Mouse (Mus musculus) myocyte (in vitro differentiated cells): ENCODE measurements around the gene Mob3c. TPM values are rescaled to one million over a fixed set of nuclear protein-coding genes. Genes with fewer than 3 reads are reported as not detected.
A peak's percentile ranks its signal among the peaks of the same experiment; 100 is the strongest.

Experiments used
- H3K27me3 ChIP-seq: one replicate; pipeline ENCODE4 v1.6.1; 2011; ENCODE audit not compliant: control insufficient read depth, insufficient read depth, insufficient read length
- H3K36me3 ChIP-seq: one replicate; pipeline ENCODE4 v1.6.1; 2011; ENCODE audit not compliant: control insufficient read depth, insufficient read depth
- H3K4me2 ChIP-seq: one replicate; pipeline ENCODE4 v1.6.1; 2011; ENCODE audit warnings: low read depth, control low read depth
- H3K4me3 ChIP-seq: one replicate; pipeline ENCODE4 v1.5.1; 2011; ENCODE audit warnings: mild to moderate bottlenecking, control low read depth, moderate library complexity
- H3K79me2 ChIP-seq: one replicate; pipeline ENCODE4 v1.6.1; 2011; ENCODE audit not compliant: control insufficient read depth, insufficient read depth
- H3ac ChIP-seq: one replicate; pipeline ENCODE4 v1.6.1; 2011; ENCODE audit not compliant: control insufficient read depth, insufficient read length
- CEBPB ChIP-seq: IDR thresholded peaks from 2 replicates; pipeline ENCODE4 v1.6.1; 2011; ENCODE audit warnings: mild to moderate bottlenecking, moderate library complexity; ENCODE audit not compliant: poor library complexity, insufficient read depth, severe bottlenecking
- E2F4 ChIP-seq: IDR thresholded peaks from one replicate; pipeline ENCODE4 v1.6.1; 2011; ENCODE audit warnings: mild to moderate bottlenecking, control low read depth, moderate library complexity; ENCODE audit not compliant: insufficient read depth
- MAX ChIP-seq: IDR thresholded peaks from one replicate; pipeline ENCODE4 v1.6.1; 2011; ENCODE audit warnings: low read depth, mild to moderate bottlenecking, control low read depth
- MYOD1 ChIP-seq, 3 experiments: IDR thresholded peaks; one replicate each; pipeline ENCODE4 v1.6.1; 2011; ENCODE audit warnings: control low read depth in 2 of 3, low read depth in 2 of 3, mild to moderate bottlenecking in 2 of 3, moderate library complexity in 1 of 3; ENCODE audit not compliant: insufficient read length in 2 of 3, control insufficient read depth in 1 of 3
- MYOG ChIP-seq, 3 experiments: IDR thresholded peaks; one replicate each; pipeline ENCODE4 v1.6.1; 2011; ENCODE audit warnings: control low read depth in 2 of 3, low read depth in 2 of 3, mild to moderate bottlenecking in 2 of 3; ENCODE audit not compliant: insufficient read length in 2 of 3, control insufficient read depth in 1 of 3, insufficient read depth in 1 of 3
- POLR2A ChIP-seq: IDR thresholded peaks from one replicate; pipeline ENCODE4 v1.6.1; 2011; ENCODE audit warnings: low read depth, mild to moderate bottlenecking, control low read depth, moderate library complexity; ENCODE audit not compliant: insufficient read length
- POLR2AphosphoS2 ChIP-seq: IDR thresholded peaks from one replicate; pipeline ENCODE4 v1.6.1; 2011; ENCODE audit warnings: low read depth, control low read depth; ENCODE audit not compliant: insufficient read length
- REST ChIP-seq: IDR thresholded peaks from one replicate; pipeline ENCODE4 v1.6.1; 2011; ENCODE audit warnings: mild to moderate bottlenecking, control low read depth, moderate library complexity; ENCODE audit not compliant: insufficient read depth, insufficient read length
- SRF ChIP-seq: IDR thresholded peaks from one replicate; pipeline ENCODE4 v1.6.1; 2011; ENCODE audit warnings: low read depth; ENCODE audit not compliant: control insufficient read depth, insufficient read length
- TCF12 ChIP-seq: IDR thresholded peaks from one replicate; pipeline ENCODE4 v1.6.1; 2011; ENCODE audit warnings: mild to moderate bottlenecking, control low read depth; ENCODE audit not compliant: poor library complexity, insufficient read depth, severe bottlenecking
- TCF3 ChIP-seq: IDR thresholded peaks from one replicate; pipeline ENCODE4 v1.6.1; 2011; ENCODE audit warnings: low read depth, control low read depth; ENCODE audit not compliant: insufficient read length
- USF1 ChIP-seq: IDR thresholded peaks from one replicate; pipeline ENCODE4 v1.6.1; 2011; ENCODE audit warnings: low read depth, mild to moderate bottlenecking, control low read depth, moderate library complexity
- polyA plus RNA-seq: library from polyadenylated mRNA; unstranded; fragments of >200 nt; fragmentation: generic; extraction: Trizol; gene quantifications from one replicate; pipeline ENCODE4 v1.2.1, GENCODE M21; 2012; ENCODE audit warnings: missing spikeins

Gene Mob3c
- polyA plus RNA-seq, 1 experiment = 4.9 TPM

DNA sequence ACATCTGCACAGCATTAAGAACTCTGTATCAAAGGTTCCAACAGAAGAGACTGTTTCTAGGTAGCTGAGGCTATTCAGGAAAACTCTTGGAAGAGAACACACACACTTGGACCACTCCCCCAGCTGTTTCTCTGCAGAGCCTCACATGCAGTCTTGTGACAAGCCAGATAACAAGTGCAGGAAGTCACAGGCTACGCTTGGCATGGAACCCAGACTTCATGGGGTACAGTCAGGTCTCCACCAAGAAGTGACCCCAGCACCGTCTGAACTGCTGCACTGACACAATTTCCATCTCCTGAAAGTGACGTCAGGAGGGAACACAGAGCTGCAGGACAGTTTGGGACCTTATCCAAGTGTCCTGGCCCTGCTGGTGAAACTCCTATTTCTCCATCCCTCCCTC lies 6.0 kb upstream of the Mob3c start:
- H3K4me3 ChIP-seq = no peak overlapping the region
- no peak overlapping the region for H3ac ChIP-seq
- no peaks in the 10 kb centered on the region for H3K36me3 ChIP-seq
- H3K27me3 ChIP-seq = no peaks in the 10 kb centered on the region
- TF ChIP-seq TCF12 (no peak), TCF3 (no peak), POLR2AphosphoS2 (no peak), REST (no peak), CEBPB (no peak), SRF (no peak), MYOG (IDR thresholded peaks at IDR 0.05; ENCODE audit: control insufficient read depth in 1 of 3, insufficient read depth in 1 of 3, insufficient read length in 2 of 3, low read depth in 2 of 3) (no peak), E2F4 (no peak), MYOD1 (IDR thresholded peaks at IDR 0.05; ENCODE audit: control insufficient read depth in 1 of 3, insufficient read length in 2 of 3, low read depth in 2 of 3) (no peak), POLR2A (no peak), USF1 (no peak), MAX (no peak)
- H3K4me2 ChIP-seq = no peak overlapping the region
- no peaks in the 10 kb centered on the region for H3K79me2 ChIP-seq

DNA sequence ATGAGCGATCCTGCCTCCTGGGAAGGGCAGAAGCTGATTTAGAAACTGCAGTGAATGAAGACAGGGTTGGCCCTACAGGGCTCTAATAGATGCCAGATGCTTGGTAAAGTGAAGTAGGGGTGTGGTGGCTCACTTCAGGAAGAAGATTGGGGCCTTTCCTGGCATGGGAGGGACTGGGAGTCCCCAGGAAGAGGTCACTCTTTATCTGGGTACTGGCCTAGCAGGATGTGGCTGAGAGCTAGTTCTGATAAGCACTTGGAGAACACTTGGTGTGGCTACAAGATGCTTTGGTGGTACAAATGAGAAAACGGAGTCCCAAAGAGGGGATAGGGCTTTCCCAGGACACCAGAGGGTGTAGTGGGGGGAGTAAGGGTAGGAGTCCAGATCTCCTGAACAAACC lies 3.7 kb upstream of the Mob3c start:
- no peaks in the 10 kb centered on the region for H3K36me3 ChIP-seq
- TF ChIP-seq SRF = no peak
- no peak for TF ChIP-seq MYOG (IDR thresholded peaks at IDR 0.05; ENCODE audit: control insufficient read depth in 1 of 3, insufficient read depth in 1 of 3, insufficient read length in 2 of 3, low read depth in 2 of 3)
- no peak for TF ChIP-seq USF1
- TF ChIP-seq MYOD1 (IDR thresholded peaks at IDR 0.05; ENCODE audit: control insufficient read depth in 1 of 3, insufficient read length in 2 of 3, low read depth in 2 of 3) = no peak
- no peak for TF ChIP-seq REST
- TF ChIP-seq TCF3 = no peak
- no peak for TF ChIP-seq TCF12
- H3K4me2 ChIP-seq = no peak overlapping the region
- H3ac ChIP-seq = no peak overlapping the region
- H3K4me3 ChIP-seq = no peak overlapping the region
- no peaks in the 10 kb centered on the region for H3K27me3 ChIP-seq
- peaks cover 8% of the 10 kb centered on the region for H3K79me2 ChIP-seq

DNA sequence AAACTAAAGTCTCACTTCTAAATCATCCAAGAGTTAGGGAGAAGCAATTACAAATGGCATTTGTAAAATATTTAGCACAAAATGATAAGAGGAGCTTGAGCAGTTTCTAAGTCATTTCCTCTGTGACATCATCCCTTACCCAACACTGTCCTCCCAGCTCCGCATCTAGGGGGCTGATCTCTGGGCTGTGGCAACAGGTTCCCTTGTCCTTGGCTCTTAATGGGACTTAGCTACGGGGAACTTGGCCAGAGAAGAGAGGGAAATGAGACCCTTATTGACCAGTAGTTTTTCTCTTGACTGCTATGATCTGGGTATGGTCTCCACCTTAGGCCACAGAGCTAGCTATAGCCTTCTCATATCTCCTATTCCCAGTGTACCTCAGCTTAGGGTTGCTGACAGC lies 2.6 kb upstream of the Mob3c start:
- TF ChIP-seq TCF12 (no peak), POLR2A (no peak), CEBPB (no peak), E2F4 (no peak), REST (no peak), SRF (no peak), USF1 (no peak)
- H3K4me2 ChIP-seq = no peak overlapping the region
- H3ac ChIP-seq = no peak overlapping the region
- no peak overlapping the region for H3K4me3 ChIP-seq
- no peaks in the 10 kb centered on the region for H3K27me3 ChIP-seq
- H3K79me2 ChIP-seq = peaks cover 13% of the 10 kb centered on the region
- H3K36me3 ChIP-seq = no peaks in the 10 kb centered on the region

DNA sequence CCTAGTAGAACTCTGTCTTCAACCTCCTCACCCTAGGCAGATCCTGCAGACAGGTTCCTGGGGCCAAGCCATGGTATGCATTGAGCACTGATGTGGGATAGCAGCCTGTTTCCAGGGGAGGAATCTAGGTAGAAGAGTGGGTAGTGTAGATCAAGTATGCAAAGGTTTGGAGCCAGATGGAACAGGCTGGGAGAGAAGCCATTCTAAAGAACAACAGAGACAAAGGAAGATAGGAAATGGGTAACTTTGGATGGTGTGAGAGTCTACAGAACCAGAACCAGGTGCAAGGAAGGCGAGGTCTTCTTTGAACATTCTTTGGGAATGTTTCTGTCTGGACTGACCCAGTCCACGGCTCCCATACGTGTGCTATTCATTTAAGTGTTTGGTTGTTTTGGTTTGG lies 826 bp upstream of the Mob3c start:
- no peak overlapping the region for H3ac ChIP-seq
- H3K4me3 ChIP-seq = peak overlapping the region; percentile 53
- H3K79me2 ChIP-seq = peaks cover 13% of the 10 kb centered on the region
- H3K27me3 ChIP-seq = no peaks in the 10 kb centered on the region
- no peak for TF ChIP-seq MYOG (IDR thresholded peaks at IDR 0.05; ENCODE audit: control insufficient read depth in 1 of 3, insufficient read depth in 1 of 3, insufficient read length in 2 of 3, low read depth in 2 of 3)
- no peak for TF ChIP-seq USF1
- no peak for TF ChIP-seq MYOD1 (IDR thresholded peaks at IDR 0.05; ENCODE audit: control insufficient read depth in 1 of 3, insufficient read length in 2 of 3, low read depth in 2 of 3)
- no peak for TF ChIP-seq POLR2A
- no peak for TF ChIP-seq TCF3
- no peak for TF ChIP-seq MAX
- no peak for TF ChIP-seq POLR2AphosphoS2
- no peak for TF ChIP-seq CEBPB
- no peak for TF ChIP-seq TCF12
- TF ChIP-seq REST = no peak
- no peak for TF ChIP-seq E2F4
- no peak for TF ChIP-seq SRF
- peak overlapping the region; percentile 91 for H3K4me2 ChIP-seq
- peaks cover 6% of the 10 kb centered on the region for H3K36me3 ChIP-seq

DNA sequence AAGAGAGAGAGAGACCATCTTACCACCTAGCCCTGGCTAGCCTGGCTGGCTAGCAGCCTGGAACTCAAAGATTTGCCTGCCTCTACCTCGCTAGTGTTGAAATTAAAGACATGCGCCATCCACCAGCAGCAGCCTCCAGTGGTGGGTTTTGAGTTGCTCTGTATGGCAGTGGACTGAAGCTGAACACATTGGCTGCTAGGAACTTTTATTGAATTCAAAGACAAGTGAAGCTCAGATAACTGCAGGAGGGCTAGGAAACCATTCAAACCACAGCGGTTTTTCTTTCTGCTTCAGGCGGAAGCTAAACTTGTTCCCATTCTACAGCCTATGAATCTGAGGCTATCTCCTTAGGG lies 381 bp upstream of the Mob3c start:
- peaks cover 13% of the 10 kb centered on the region for H3K79me2 ChIP-seq
- TF ChIP-seq REST (no peak), TCF12 (no peak), POLR2AphosphoS2 (no peak), MYOD1 (IDR thresholded peaks at IDR 0.05; ENCODE audit: control insufficient read depth in 1 of 3, insufficient read length in 2 of 3, low read depth in 2 of 3) (no peak), MAX (no peak), MYOG (IDR thresholded peaks at IDR 0.05; ENCODE audit: control insufficient read depth in 1 of 3, insufficient read depth in 1 of 3, insufficient read length in 2 of 3, low read depth in 2 of 3) (no peak), USF1 (no peak), CEBPB (no peak), POLR2A (no peak), E2F4 (no peak), TCF3 (no peak)

More for the DNA sequence above, 381 bp upstream of the Mob3c start:
- peaks cover 10% of the 10 kb centered on the region for H3K36me3 ChIP-seq
- H3K4me3 ChIP-seq = peak overlapping the region; percentile 53
- peak overlapping the region; percentile 91 for H3K4me2 ChIP-seq
- peak overlapping the region; percentile 53 for H3ac ChIP-seq
- H3K27me3 ChIP-seq = no peaks in the 10 kb centered on the region
